Mouse (Mus musculus): Measurements from ENCODE around the gene Siglecf.

DNA sequence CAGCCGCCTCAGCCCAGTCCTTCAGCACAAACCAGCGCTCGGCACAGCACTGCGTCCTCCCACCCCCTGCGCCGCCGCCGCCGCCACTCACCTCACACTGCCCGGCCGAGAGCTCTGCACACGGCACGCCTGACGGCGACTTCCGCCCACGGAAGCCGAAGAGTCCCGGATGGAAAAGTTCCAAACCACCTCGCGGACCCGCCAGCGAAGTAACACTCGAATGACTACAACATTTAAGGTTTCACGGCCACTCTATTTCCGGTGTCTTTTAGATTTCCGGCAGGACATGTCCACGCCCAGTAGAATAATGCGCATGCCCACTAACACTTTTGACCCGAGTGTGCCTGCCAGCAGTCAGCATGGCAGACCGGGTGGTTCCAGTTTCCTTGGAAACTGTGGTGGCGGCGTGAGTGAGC, 38.1 kb upstream of the Siglecf start, which contains the start of gene Zfp715:
- TF ChIP-seq CTCF (IDR thresholded peaks at IDR 0.05) (0 out of 2 replicates have a peak, but pooled peaks have one; percentile 2), EP300 (IDR thresholded peaks at IDR 0.05) (peak; percentile 81)
